Mouse (Mus musculus): ENCODE data around the gene Fam161a. TPM values are rescaled to one million over a fixed set of nuclear protein-coding genes. Genes with fewer than 3 reads are reported as not detected.
"Not testable (repeated sequence)": the region's sequence is repeated elsewhere in the genome, so short reads cannot be mapped to it uniquely, and the experiment has no call there.

The Fam161a gene
- polyA plus RNA-seq, 1 experiment = not detected

GRCm38 (mm10) chr11:23068201-23068600 is 60.9 kb downstream of the Fam161a start:
- Histone ChIP-seq H3K4me3 (ENCODE audit: low read depth, low read length) (peak overlapping the region; percentile 67), H3K27me3 (ENCODE audit: control insufficient read depth, insufficient read depth, low read length) (no peaks in the 10 kb centered on the region), H3K27ac (ENCODE audit: insufficient read depth, low read depth, low read length) (no peak overlapping the region), H3K36me3 (ENCODE audit: control insufficient read depth, insufficient read depth, low read length) (no peaks in the 10 kb centered on the region), H3K4me1 (ENCODE audit: control insufficient read depth, insufficient read depth, insufficient read length, low read length) (peaks cover 2% of the 10 kb centered on the region; the same call in 1 of the 2 replicates)
- WGBS = 7% methylated on average over 10 of the region's 10 CpGs
- no peak for TF ChIP-seq POLR2A (IDR thresholded peaks at IDR 0.05; ENCODE audit: low read depth, low read length)
- no peak for TF ChIP-seq CTCF (IDR thresholded peaks at IDR 0.05; ENCODE audit: extremely low read depth, insufficient read length, insufficient replicate concordance, low read depth, low read length)

GRCm38 (mm10) chr11:23068986-23069385 is 61.7 kb downstream of the Fam161a start:
- H3K27me3 ChIP-seq (ENCODE audit: control insufficient read depth, insufficient read depth, low read length); H3K36me3 ChIP-seq (ENCODE audit: control insufficient read depth, insufficient read depth, low read length); H3K4me3 ChIP-seq (ENCODE audit: low read depth, low read length); H3K27ac ChIP-seq (ENCODE audit: insufficient read depth, low read depth, low read length); H3K4me1 ChIP-seq (ENCODE audit: control insufficient read depth, insufficient read depth, insufficient read length, low read length): not testable (repeated sequence)
- 86% methylated on average over 9 of the region's 9 CpGs for WGBS

- Histone ChIP-seq H3K4me1 (ENCODE audit: control insufficient read depth, insufficient read depth, insufficient read length, low read length) (no peaks in the 10 kb centered on the region), H3K4me3 (ENCODE audit: low read depth, low read length) (no peak overlapping the region), H3K27ac (ENCODE audit: insufficient read depth, low read depth, low read length) (no peak overlapping the region), H3K27me3 (ENCODE audit: control insufficient read depth, insufficient read depth, low read length) (no peaks in the 10 kb centered on the region), H3K36me3 (ENCODE audit: control insufficient read depth, insufficient read depth, low read length) (no peaks in the 10 kb centered on the region)
- no peak for TF ChIP-seq CTCF (IDR thresholded peaks at IDR 0.05; ENCODE audit: extremely low read depth, insufficient read length, insufficient replicate concordance, low read depth, low read length)
- WGBS = 76% methylated on average over 7 of the region's 7 CpGs
Measured at GRCm38 (mm10) chr11:23074841-23075240, 67.5 kb downstream of the Fam161a start.

GRCm38 (mm10) chr11:23078541-23078940 is 71.2 kb downstream of the Fam161a start:
- Histone ChIP-seq H3K27me3 (ENCODE audit: control insufficient read depth, insufficient read depth, low read length) (no peaks in the 10 kb centered on the region), H3K36me3 (ENCODE audit: control insufficient read depth, insufficient read depth, low read length) (no peaks in the 10 kb centered on the region), H3K27ac (ENCODE audit: insufficient read depth, low read depth, low read length) (no peak overlapping the region), H3K4me1 (ENCODE audit: control insufficient read depth, insufficient read depth, insufficient read length, low read length) (no peaks in the 10 kb centered on the region), H3K4me3 (ENCODE audit: low read depth, low read length) (no peak overlapping the region)
- no peak for TF ChIP-seq POLR2A (IDR thresholded peaks at IDR 0.05; ENCODE audit: low read depth, low read length)
- no peak for TF ChIP-seq CTCF (IDR thresholded peaks at IDR 0.05; ENCODE audit: extremely low read depth, insufficient read length, insufficient replicate concordance, low read depth, low read length)
- WGBS = 95% methylated on average over 1 of the region's 1 CpGs

Other genes with a start within 250 kb of the Fam161a start
- gene B3gnt2, start 146.6 kb upstream of the Fam161a start, polyA plus RNA-seq (2012; rRNA removed) = 7.2 and 9.7 TPM in 2 replicates
- 2.5 and 3.9 TPM in 2 replicates for gene Zrsr1, start 35.5 kb upstream of the Fam161a start, polyA plus RNA-seq (2012; rRNA removed)
- gene Gm28048, start 25.4 kb upstream of the Fam161a start, polyA plus RNA-seq (2012; rRNA removed) = not detected in 2 replicates
- 4.9 and 5.2 TPM in 2 replicates for gene Commd1, start 25.1 kb upstream of the Fam161a start, polyA plus RNA-seq (2012; rRNA removed)
- 40.9 and 121 TPM in 2 replicates for gene Cct4, start 17.0 kb upstream of the Fam161a start, polyA plus RNA-seq (2012; rRNA removed)
- 1.2 and 1.8 TPM in 2 replicates for gene Xpo1, start 248.5 kb downstream of the Fam161a start, polyA plus RNA-seq (2012; rRNA removed)

Measured in small intestine, adult 2 months (tissue).